Mouse (Mus musculus): ENCODE data around the gene Bcl6b.

DNA sequence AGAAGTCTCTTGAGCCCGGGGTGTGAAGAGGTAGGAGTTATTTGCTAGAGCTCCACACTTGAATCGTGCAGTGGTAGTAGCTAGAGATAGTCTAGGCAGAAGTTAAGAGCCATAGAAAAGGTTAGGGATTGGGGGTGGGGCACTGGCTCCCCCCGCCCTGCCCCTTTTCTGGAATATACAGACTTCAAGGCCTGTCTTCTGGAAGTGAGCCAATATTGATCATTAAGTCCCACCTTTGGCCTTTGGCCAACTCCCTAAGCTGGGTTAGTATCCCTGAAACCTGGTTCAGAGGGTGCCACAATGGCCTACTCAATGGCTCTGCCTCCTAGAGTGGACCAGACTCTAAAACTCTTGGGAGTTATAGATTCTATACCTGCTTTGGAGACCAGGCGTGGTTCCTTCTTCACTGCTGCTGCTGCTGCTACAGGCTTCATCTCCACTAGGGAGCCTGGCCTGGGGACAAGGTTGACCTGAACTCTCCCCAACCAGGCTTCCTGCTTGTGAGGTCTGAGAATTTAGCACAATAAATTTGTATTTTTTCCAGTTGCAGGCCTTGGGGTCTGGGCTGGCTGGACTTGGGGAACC, 1.8 kb downstream of the Bcl6b start:
- TF ChIP-seq CTCF (IDR thresholded peaks at IDR 0.05; ENCODE audit: low read depth) (no peak), EP300 (IDR thresholded peaks at IDR 0.05; ENCODE audit: low read depth) (no peak)
